Mouse (Mus musculus): ENCODE measurements around the gene En2. TPM values are rescaled to one million over a fixed set of nuclear protein-coding genes. Genes with fewer than 3 reads are reported as not detected.

The En2 gene
- polyA plus RNA-seq, 1 experiment from 2014 or later = not detected

GRCm38 (mm10) chr5:28210591-28211550 is 45.4 kb downstream of the En2 start:
- no peak overlapping the region for H3K4me3 ChIP-seq
- peaks cover 86% of the 10 kb centered on the region for H3K27me3 ChIP-seq (replicated peaks)
- WGBS = 2% methylated on average over 29 of the region's 29 CpGs
- H3K27ac ChIP-seq (ENCODE audit: poor library complexity, severe bottlenecking) = no peak overlapping the region
- H3K36me3 ChIP-seq = no peaks in the 10 kb centered on the region
- H3K4me1 ChIP-seq (replicated peaks) = peaks cover 11% of the 10 kb centered on the region
- H3K9me3 ChIP-seq (replicated peaks) = no peaks in the 10 kb centered on the region
- ATAC-seq (ENCODE audit: insufficient number of reproducible peaks, low FRiP score) = no peak
- H3K4me2 ChIP-seq = no peak overlapping the region
- H3K9ac ChIP-seq = no peak overlapping the region

DNA sequence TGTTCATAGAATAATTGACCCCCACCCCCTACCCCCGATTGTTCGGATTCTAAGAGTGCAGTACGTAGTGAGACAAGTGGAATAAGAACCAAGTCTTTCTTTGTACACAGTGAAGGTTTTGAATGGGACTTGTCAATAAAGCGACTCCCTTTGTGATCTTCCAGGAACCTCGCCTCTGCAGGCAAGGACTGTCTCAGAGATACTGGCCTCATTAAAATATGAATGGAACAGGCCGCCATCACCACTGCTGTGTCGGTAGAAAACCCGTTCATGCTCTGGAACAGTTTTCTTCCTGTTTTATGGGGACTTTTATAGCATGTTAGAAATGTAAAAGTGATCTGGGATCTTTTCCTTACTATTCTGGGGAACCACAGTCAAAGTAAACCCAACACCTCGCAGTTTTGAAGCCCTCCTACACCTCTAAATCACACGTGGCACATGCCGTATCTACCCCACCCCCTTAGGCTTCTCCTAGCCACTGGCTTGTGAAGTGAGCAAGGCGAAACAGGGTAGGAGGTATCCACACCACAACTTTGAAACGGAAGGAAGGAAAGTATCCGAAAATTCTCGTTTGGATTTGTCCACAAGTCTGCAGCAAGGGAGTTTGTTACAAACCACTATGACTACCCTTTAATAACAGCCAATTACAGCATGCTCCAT is 46.3 kb downstream of the En2 start:
- H3K27ac ChIP-seq (ENCODE audit: poor library complexity, severe bottlenecking) = no peak overlapping the region
- 5% methylated on average over 15 of the region's 15 CpGs for WGBS
- ATAC-seq (ENCODE audit: insufficient number of reproducible peaks, low FRiP score) = no peak

GRCm38 (mm10) chr5:28213441-28213840 is 47.9 kb downstream of the En2 start:
- ATAC-seq (ENCODE audit: insufficient number of reproducible peaks, low FRiP score) = no peak
- WGBS = 59% methylated on average over 2 of the region's 2 CpGs

More for the DNA sequence above, 46.3 kb downstream of the En2 start:
- Histone ChIP-seq H3K9me3 (replicated peaks) (no peaks in the 10 kb centered on the region), H3K4me1 (replicated peaks) (peaks cover 9% of the 10 kb centered on the region), H3K4me2 (no peak overlapping the region), H3K9ac (no peak overlapping the region), H3K27me3 (replicated peaks) (peaks cover 90% of the 10 kb centered on the region), H3K4me3 (no peak overlapping the region), H3K36me3 (no peaks in the 10 kb centered on the region)

GRCm38 (mm10) chr5:28219596-28219995 is 54.1 kb downstream of the En2 start:
- WGBS = 91% methylated on average over 1 of the region's 1 CpGs
- no peak overlapping the region for H3K4me2 ChIP-seq
- ATAC-seq (ENCODE audit: insufficient number of reproducible peaks, low FRiP score) = no peak
- no peaks in the 10 kb centered on the region for H3K36me3 ChIP-seq
- H3K27ac ChIP-seq (ENCODE audit: poor library complexity, severe bottlenecking) = no peak overlapping the region
- peaks cover 3% of the 10 kb centered on the region; the same call in 1 of the 2 replicates for H3K9me3 ChIP-seq (replicated peaks)
- H3K27me3 ChIP-seq (replicated peaks) = peaks cover 41% of the 10 kb centered on the region
- H3K4me3 ChIP-seq = no peak overlapping the region
- no peaks in the 10 kb centered on the region for H3K4me1 ChIP-seq (replicated peaks)
- no peak overlapping the region for H3K9ac ChIP-seq

More at GRCm38 (mm10) chr5:28213441-28213840, 47.9 kb downstream of the En2 start:
- no peak overlapping the region for H3K27ac ChIP-seq (ENCODE audit: poor library complexity, severe bottlenecking)
- H3K36me3 ChIP-seq = no peaks in the 10 kb centered on the region
- peaks cover 9% of the 10 kb centered on the region for H3K4me1 ChIP-seq (replicated peaks)
- peaks cover 85% of the 10 kb centered on the region for H3K27me3 ChIP-seq (replicated peaks)
- no peaks in the 10 kb centered on the region for H3K9me3 ChIP-seq (replicated peaks)
- no peak overlapping the region for H3K9ac ChIP-seq
- H3K4me2 ChIP-seq = no peak overlapping the region
- H3K4me3 ChIP-seq = no peak overlapping the region

Other genes starting within 250 kb of the En2 start
- 34.3 and 37.8 TPM in 2 replicates for gene Insig1, start 94.3 kb upstream of the En2 start, polyA plus RNA-seq (2016; fragmentation: Nextera tagmentation; extraction: Ambion mirVana)
- gene Cnpy1, start 80.1 kb downstream of the En2 start, polyA plus RNA-seq (2016; fragmentation: Nextera tagmentation; extraction: Ambion mirVana) = 0.10 and 0.12 TPM in 2 replicates
- gene Rbm33, start 151.4 kb downstream of the En2 start, polyA plus RNA-seq (2016; fragmentation: Nextera tagmentation; extraction: Ambion mirVana) = 14.2 and 16.8 TPM in 2 replicates